Mouse (Mus musculus): ENCODE results near the gene Cltc.

DNA sequence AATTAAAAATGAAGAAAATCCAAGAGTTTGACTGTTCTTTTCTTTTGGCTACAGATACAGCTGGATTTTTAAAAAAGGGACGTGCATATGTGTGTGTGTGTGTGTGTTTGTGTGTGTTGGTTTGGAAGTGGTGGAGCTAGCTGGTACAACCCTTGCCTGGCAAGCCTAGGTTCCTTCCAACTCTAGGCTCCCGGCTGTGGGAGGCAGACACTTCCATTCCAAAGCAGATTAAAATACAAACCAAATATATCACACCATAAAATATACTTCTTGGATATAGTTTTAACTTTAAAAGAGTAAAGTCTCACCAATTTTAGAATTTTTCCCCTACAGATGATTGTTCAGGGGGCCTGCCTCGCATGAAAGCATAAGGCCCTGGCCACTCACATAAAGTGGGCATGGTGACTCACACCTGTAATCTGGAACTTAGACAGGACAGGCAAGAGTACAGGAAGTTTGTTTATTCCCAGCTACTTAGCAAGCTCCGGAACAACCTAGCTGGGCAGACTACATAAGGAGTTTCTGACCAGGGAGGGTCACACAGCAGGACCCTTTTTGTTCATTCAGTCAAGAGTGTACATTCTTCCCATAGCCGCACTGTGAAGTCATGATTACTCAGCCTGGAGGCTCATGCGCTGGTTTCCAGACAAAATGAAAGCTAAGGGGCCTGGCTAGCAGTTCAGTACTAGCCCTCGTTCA is 111.1 kb downstream of the Cltc start:
- TF ChIP-seq CTCF (IDR thresholded peaks at IDR 0.05) (no peak), POLR2A (IDR thresholded peaks at IDR 0.05; ENCODE audit: insufficient read depth, low read depth, low read length) (no peak)

All from heart, adult 2 months (tissue).